Mouse (Mus musculus): ENCODE measurements around the gene Vdac1. TPM values are rescaled to one million over a fixed set of nuclear protein-coding genes. Genes with fewer than 3 reads are reported as not detected.
"Not testable (repeated sequence)": the region's sequence is repeated elsewhere in the genome, so short reads cannot be mapped to it uniquely, and the experiment has no call there.

Gene Vdac1
- polyA plus RNA-seq, 1 experiment from 2014 or later = 251 TPM

- peak overlapping the region; percentile 34 for H3K4me3 ChIP-seq
- no peaks in the 10 kb centered on the region for H3K36me3 ChIP-seq
- peak overlapping the region; percentile 7; the same call in 1 of the 2 replicates for H3K9ac ChIP-seq
- no peaks in the 10 kb centered on the region for H3K9me3 ChIP-seq
- ATAC-seq (ENCODE audit: insufficient number of reproducible peaks, insufficient read depth, low FRiP score, low TSS enrichment, low read depth) = no peak
- peak overlapping the region; percentile 57 for H3K4me2 ChIP-seq
- WGBS = 13% methylated on average over 9 of the region's 12 CpGs
- peaks cover 12% of the 10 kb centered on the region for H3K4me1 ChIP-seq
- no peaks in the 10 kb centered on the region for H3K27me3 ChIP-seq
- H3K27ac ChIP-seq = peak overlapping the region; percentile 30; the same call in 1 of the 2 replicates
Measured at GRCm38 (mm10) chr11:52345939-52346634, 14.6 kb upstream of the Vdac1 start.

GRCm38 (mm10) chr11:52346635-52347005, 14.0 kb upstream of the Vdac1 start:
- no peak for ATAC-seq (ENCODE audit: insufficient number of reproducible peaks, insufficient read depth, low FRiP score, low TSS enrichment, low read depth)
- Histone ChIP-seq H3K9ac (peak overlapping the region; percentile 7; the same call in 1 of the 2 replicates), H3K27me3 (no peaks in the 10 kb centered on the region)

GRCm38 (mm10) chr11:52348156-52348555, 12.5 kb upstream of the Vdac1 start:
- ATAC-seq (ENCODE audit: insufficient number of reproducible peaks, insufficient read depth, low FRiP score, low TSS enrichment, low read depth) = no peak

More at GRCm38 (mm10) chr11:52346635-52347005, 14.0 kb upstream of the Vdac1 start:
- Histone ChIP-seq H3K36me3 (no peaks in the 10 kb centered on the region), H3K27ac (peak overlapping the region; percentile 30; the same call in 1 of the 2 replicates), H3K4me3 (peak overlapping the region; percentile 34), H3K9me3 (no peaks in the 10 kb centered on the region), H3K4me2 (peak overlapping the region; percentile 57), H3K4me1 (peaks cover 9% of the 10 kb centered on the region)
- WGBS = 2% methylated on average over 12 of the region's 12 CpGs

GRCm38 (mm10) chr11:52348724-52349123, 11.9 kb upstream of the Vdac1 start:
- H3K4me3 ChIP-seq = no peak overlapping the region
- no peak for ATAC-seq (ENCODE audit: insufficient number of reproducible peaks, insufficient read depth, low FRiP score, low TSS enrichment, low read depth)
- H3K9ac ChIP-seq = no peak overlapping the region
- no peak overlapping the region for H3K4me2 ChIP-seq
- WGBS = 61% methylated on average over 3 of the region's 3 CpGs
- H3K27me3 ChIP-seq = no peaks in the 10 kb centered on the region
- no peaks in the 10 kb centered on the region for H3K36me3 ChIP-seq
- H3K27ac ChIP-seq = no peak overlapping the region
- H3K9me3 ChIP-seq = no peaks in the 10 kb centered on the region; the same call in 1 of the 2 replicates
- peaks cover 9% of the 10 kb centered on the region for H3K4me1 ChIP-seq

More at GRCm38 (mm10) chr11:52348156-52348555, 12.5 kb upstream of the Vdac1 start:
- no peaks in the 10 kb centered on the region for H3K27me3 ChIP-seq
- H3K4me3 ChIP-seq = no peak overlapping the region
- 77% methylated on average over 4 of the region's 4 CpGs for WGBS
- no peak overlapping the region for H3K27ac ChIP-seq
- H3K4me1 ChIP-seq = peaks cover 9% of the 10 kb centered on the region
- no peak overlapping the region for H3K9ac ChIP-seq
- no peaks in the 10 kb centered on the region for H3K9me3 ChIP-seq
- no peak overlapping the region for H3K4me2 ChIP-seq
- no peaks in the 10 kb centered on the region for H3K36me3 ChIP-seq

- Histone ChIP-seq H3K27ac (no peak overlapping the region), H3K36me3 (no peaks in the 10 kb centered on the region), H3K4me3 (no peak overlapping the region), H3K9ac (no peak overlapping the region), H3K4me2 (no peak overlapping the region), H3K4me1 (peaks cover 5% of the 10 kb centered on the region), H3K9me3 (peaks cover 2% of the 10 kb centered on the region; the same call in 1 of the 2 replicates), H3K27me3 (no peaks in the 10 kb centered on the region)
- 1% methylated on average over 8 of the region's 9 CpGs for WGBS
- no peak for ATAC-seq (ENCODE audit: insufficient number of reproducible peaks, insufficient read depth, low FRiP score, low TSS enrichment, low read depth)
Measured at GRCm38 (mm10) chr11:52350924-52351323, 9.7 kb upstream of the Vdac1 start.

GRCm38 (mm10) chr11:52352271-52352670, 8.4 kb upstream of the Vdac1 start:
- Histone ChIP-seq H3K4me3 (no peak overlapping the region), H3K4me1 (no peaks in the 10 kb centered on the region), H3K36me3 (no peaks in the 10 kb centered on the region), H3K27ac (no peak overlapping the region), H3K9ac (no peak overlapping the region), H3K27me3 (no peaks in the 10 kb centered on the region), H3K4me2 (no peak overlapping the region), H3K9me3 (peaks cover 2% of the 10 kb centered on the region; the same call in 1 of the 2 replicates)
- ATAC-seq (ENCODE audit: insufficient number of reproducible peaks, insufficient read depth, low FRiP score, low TSS enrichment, low read depth) = no peak
- 92% methylated on average over 3 of the region's 3 CpGs for WGBS

- H3K27me3 ChIP-seq = no peaks in the 10 kb centered on the region
- ATAC-seq (ENCODE audit: insufficient number of reproducible peaks, insufficient read depth, low FRiP score, low TSS enrichment, low read depth) = no peak
- H3K27ac ChIP-seq = no peak overlapping the region
- no peaks in the 10 kb centered on the region for H3K36me3 ChIP-seq
- WGBS = 87% methylated on average over 5 of the region's 5 CpGs
- H3K4me1 ChIP-seq = peaks cover 2% of the 10 kb centered on the region
- no peak overlapping the region for H3K4me2 ChIP-seq
- H3K4me3 ChIP-seq = no peak overlapping the region
- no peak overlapping the region for H3K9ac ChIP-seq
- H3K9me3 ChIP-seq = peaks cover 2% of the 10 kb centered on the region; the same call in 1 of the 2 replicates
Measured at GRCm38 (mm10) chr11:52354644-52355043, 6.0 kb upstream of the Vdac1 start.

- Histone ChIP-seq H3K4me1 (peaks cover 8% of the 10 kb centered on the region), H3K9me3 (peaks cover 2% of the 10 kb centered on the region; the same call in 1 of the 2 replicates), H3K27me3 (no peaks in the 10 kb centered on the region), H3K4me3 (no peak overlapping the region), H3K9ac (no peak overlapping the region), H3K27ac (no peak overlapping the region), H3K36me3 (no peaks in the 10 kb centered on the region), H3K4me2 (no peak overlapping the region)
- 86% methylated on average over 1 of the region's 1 CpGs for WGBS
- no peak for ATAC-seq (ENCODE audit: insufficient number of reproducible peaks, insufficient read depth, low FRiP score, low TSS enrichment, low read depth)
Measured at GRCm38 (mm10) chr11:52355601-52356000, 5.1 kb upstream of the Vdac1 start.

- H3K36me3 ChIP-seq; H3K9ac ChIP-seq; H3K27ac ChIP-seq; ATAC-seq (ENCODE audit: insufficient number of reproducible peaks, insufficient read depth, low FRiP score, low TSS enrichment, low read depth); H3K4me3 ChIP-seq; H3K4me2 ChIP-seq; H3K27me3 ChIP-seq; H3K9me3 ChIP-seq: not testable (repeated sequence)
- H3K4me1 ChIP-seq = peaks cover 11% of the 10 kb centered on the region
- WGBS = 93% methylated on average over 5 of the region's 5 CpGs
Measured at GRCm38 (mm10) chr11:52357091-52357490, 3.6 kb upstream of the Vdac1 start.

GRCm38 (mm10) chr11:52358520-52358919, 2.1 kb upstream of the Vdac1 start:
- H3K27me3 ChIP-seq = no peaks in the 10 kb centered on the region
- H3K4me3 ChIP-seq = no peak overlapping the region
- no peak for ATAC-seq (ENCODE audit: insufficient number of reproducible peaks, insufficient read depth, low FRiP score, low TSS enrichment, low read depth)
- peaks cover 23% of the 10 kb centered on the region for H3K4me1 ChIP-seq
- H3K27ac ChIP-seq = no peak overlapping the region
- no peak overlapping the region for H3K9ac ChIP-seq
- 29% methylated on average over 4 of the region's 4 CpGs for WGBS
- peaks cover 2% of the 10 kb centered on the region; the same call in 1 of the 2 replicates for H3K9me3 ChIP-seq
- H3K4me2 ChIP-seq = peak overlapping the region; percentile 14; the same call in 1 of the 2 replicates
- no peaks in the 10 kb centered on the region for H3K36me3 ChIP-seq

- Histone ChIP-seq H3K36me3 (no peaks in the 10 kb centered on the region), H3K4me3 (peak overlapping the region; percentile 96), H3K27ac (peak overlapping the region; percentile 94), H3K9me3 (no peaks in the 10 kb centered on the region), H3K4me2 (peak overlapping the region; percentile 92), H3K9ac (peak overlapping the region; percentile 96), H3K27me3 (no peaks in the 10 kb centered on the region), H3K4me1 (peaks cover 36% of the 10 kb centered on the region)
- no peak for ATAC-seq (ENCODE audit: insufficient number of reproducible peaks, insufficient read depth, low FRiP score, low TSS enrichment, low read depth)
- 16% methylated on average over 22 of the region's 22 CpGs for WGBS
Measured at GRCm38 (mm10) chr11:52359686-52360470, 782 bp upstream of the Vdac1 start.

Data from embryonic facial prominence, embryonic 13.5 days (tissue).